Mouse (Mus musculus) heart, postnatal 0 days (tissue): Measurements from ENCODE around the gene Myo18b.

Experiments used
- CTCF ChIP-seq: IDR thresholded peaks from 2 replicates; pipeline ENCODE4 v1.5.1; 2016; ENCODE audit warnings: antibody characterized with exemption, control low read depth, low read depth
- EP300 ChIP-seq: IDR thresholded peaks from 2 replicates; pipeline ENCODE4 v1.6.1; 2016; ENCODE audit warnings: antibody characterized with exemption, low read depth

- TF ChIP-seq CTCF (no peak), EP300 (no peak)
Observed at GRCm38 (mm10) chr5:112781231-112781630, 114.9 kb downstream of the Myo18b start.
